Mouse (Mus musculus): ENCODE measurements around the gene Pbx2.

Pbx2 gene

DNA sequence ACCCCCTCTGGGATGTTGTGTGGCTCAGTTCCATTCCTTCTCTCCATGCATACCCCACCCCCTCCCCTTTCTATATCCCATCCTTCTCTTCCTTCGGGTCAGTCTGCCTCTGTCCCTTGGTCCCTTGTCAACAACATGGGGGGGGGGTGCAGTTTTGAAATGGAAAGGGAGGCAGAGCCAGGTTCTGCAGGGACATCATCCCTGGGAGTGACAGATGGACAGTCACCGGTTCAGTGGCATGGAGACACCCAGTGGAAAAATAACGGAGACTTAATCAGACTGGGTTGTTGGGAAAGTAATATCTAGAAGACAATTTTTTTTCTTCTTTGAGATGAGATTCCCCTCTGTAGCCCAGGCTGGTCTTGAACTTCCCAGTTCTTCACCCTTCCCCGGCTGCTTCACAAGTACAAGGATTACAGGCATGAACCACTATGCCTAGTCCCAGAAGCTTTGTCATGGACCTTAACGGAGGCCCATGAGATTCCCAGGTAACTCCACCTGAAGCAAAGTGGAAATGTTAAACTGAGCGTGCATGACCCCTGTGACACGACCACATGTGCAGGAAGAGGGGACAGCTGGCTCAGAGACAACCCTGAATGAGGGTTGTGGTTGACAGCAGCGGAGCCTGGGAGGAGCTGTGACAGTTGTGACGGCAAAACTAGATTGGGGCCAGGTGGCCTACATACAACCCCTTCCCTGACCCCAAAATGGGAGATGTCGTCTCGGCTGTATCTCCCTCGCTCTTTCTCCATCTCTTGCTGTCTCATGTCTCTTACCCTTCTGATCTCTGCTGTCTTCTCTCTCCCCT lies 38.9 kb downstream of the Pbx2 start:
- no peak for DNase-seq (ENCODE audit: low spot score)

DNA sequence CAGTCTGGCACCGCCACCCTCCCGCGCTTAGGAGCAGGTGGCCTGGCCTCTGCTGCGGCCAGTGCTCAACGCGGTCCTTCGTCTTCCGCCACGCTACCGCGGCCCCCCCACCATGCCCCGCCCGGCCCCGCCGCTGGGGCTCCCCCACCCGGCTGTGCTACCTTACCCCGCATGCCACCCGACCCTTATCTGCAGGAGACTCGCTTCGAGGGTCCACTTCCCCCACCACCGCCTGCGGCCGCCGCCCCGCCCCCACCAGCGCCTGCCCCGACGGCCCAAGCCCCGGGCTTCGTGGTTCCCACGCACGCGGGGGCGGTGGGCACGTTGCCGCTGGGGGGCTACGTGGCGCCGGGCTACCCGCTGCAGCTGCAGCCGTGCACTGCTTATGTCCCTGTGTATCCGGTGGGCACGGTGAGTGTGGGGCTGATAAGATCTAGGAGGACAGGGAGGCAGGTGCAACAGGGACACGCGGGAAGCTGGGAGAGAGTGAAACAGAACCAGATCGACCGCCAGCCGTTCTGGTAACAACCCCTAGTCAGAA lies 39.8 kb downstream of the Pbx2 start:
- DNase-seq (ENCODE audit: low spot score): no peak

- DNase-seq (ENCODE audit: low spot score): no peak
Observed at GRCm38 (mm10) chr17:34631647-34632046, 40.6 kb downstream of the Pbx2 start.

DNA sequence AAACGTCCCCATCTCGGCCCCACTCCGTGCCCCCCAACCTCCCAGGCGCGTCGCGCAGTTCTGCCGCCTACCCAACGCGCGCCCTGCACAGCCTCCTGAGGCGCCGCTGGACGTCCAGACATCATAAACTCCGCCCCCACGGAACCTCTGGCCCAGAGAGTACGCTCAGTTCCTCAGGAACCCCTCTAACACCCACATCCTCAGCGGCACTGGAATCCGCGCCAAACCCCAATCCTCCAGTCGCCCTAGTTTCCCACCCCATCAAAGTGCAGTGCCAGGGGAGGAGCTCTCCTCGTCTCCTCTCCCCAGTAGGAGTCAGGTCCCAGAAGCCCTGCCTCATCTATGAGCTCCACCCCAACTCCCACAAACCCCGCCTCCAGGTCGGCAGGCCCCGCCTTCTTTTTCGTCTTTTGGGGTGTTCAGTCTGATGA lies 41.2 kb downstream of the Pbx2 start:
- DNase-seq (ENCODE audit: low spot score): peak; percentile 84

- DNase-seq (ENCODE audit: low spot score): no peak
Observed at GRCm38 (mm10) chr17:34635671-34636070, 44.6 kb downstream of the Pbx2 start.

- DNase-seq (ENCODE audit: low spot score): no peak
Observed at GRCm38 (mm10) chr17:34637459-34637858, 46.4 kb downstream of the Pbx2 start.

DNA sequence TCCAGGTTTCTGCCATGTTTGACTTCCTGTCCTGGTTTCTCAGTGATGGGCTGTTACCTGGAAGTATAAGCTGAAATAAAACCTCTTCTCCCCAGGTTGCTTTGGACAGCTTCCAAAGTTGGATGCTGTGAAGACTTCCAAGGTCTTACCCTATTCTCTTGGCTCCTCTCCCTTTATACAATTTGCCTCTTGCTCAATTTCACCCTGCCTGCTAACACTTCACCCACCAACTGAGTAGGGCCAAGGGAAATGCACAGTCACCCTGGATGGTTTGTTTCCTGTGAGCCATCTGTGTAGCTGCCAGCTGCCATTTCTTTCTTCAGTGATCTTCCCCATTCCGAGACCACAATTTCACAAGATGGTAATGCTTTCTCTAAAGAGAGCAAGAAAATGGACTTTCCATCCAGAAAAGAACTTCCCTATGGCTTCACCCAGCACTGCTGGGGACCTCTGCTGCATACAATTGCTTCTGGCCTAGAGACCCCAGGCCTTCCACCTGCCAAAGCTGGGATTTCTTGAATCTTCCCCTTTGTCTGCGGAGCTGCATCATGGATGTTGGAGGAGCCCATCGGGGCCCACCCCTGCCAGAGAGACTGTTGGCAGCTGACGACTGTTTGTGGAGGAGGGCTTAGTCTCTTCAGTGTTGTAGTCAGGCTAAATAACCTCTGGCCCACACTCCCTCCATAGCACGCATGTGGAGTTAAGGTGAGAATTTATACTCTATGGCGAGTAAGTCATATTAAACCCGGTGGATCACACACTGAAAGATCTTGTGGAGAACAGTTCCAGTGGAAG lies 48.6 kb downstream of the Pbx2 start:
- DNase-seq (ENCODE audit: low spot score): no peak

- DNase-seq (ENCODE audit: low spot score): peak; percentile 59
Observed at GRCm38 (mm10) chr17:34640778-34641601, 49.9 kb downstream of the Pbx2 start.

GRCm38 (mm10) chr17:34641945-34642344 lies 50.9 kb downstream of the Pbx2 start:
- no peak for DNase-seq (ENCODE audit: low spot score)

GRCm38 (mm10) chr17:34643379-34643778 lies 52.3 kb downstream of the Pbx2 start:
- no peak for DNase-seq (ENCODE audit: low spot score)

DNA sequence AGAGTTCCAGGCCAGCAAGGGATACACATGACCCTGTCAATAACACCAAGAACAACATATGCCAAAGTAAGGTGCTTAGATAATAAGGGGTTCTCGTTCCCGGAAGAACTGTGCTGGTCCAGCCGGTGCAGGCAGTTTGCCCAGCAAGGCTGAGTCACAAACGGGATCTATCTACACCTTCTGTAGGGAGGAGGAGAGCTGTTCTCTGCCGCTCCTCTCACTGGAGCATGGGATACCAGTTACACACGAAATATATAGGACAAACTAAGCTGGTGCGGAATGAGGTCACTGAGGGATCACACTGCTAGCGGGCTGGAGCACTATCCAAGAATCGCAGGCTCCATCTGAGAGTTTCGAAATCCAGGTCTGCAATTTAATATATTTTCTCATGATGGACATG lies 52.9 kb downstream of the Pbx2 start:
- no peak for DNase-seq (ENCODE audit: low spot score)

- peak; percentile 96 for DNase-seq (ENCODE audit: low spot score)
Observed at GRCm38 (mm10) chr17:34644608-34645007, 53.5 kb downstream of the Pbx2 start, which contains the start of gene Fkbpl. TSS of gene Fkbpl (plus strand) at chr17:34644764.

DNA sequence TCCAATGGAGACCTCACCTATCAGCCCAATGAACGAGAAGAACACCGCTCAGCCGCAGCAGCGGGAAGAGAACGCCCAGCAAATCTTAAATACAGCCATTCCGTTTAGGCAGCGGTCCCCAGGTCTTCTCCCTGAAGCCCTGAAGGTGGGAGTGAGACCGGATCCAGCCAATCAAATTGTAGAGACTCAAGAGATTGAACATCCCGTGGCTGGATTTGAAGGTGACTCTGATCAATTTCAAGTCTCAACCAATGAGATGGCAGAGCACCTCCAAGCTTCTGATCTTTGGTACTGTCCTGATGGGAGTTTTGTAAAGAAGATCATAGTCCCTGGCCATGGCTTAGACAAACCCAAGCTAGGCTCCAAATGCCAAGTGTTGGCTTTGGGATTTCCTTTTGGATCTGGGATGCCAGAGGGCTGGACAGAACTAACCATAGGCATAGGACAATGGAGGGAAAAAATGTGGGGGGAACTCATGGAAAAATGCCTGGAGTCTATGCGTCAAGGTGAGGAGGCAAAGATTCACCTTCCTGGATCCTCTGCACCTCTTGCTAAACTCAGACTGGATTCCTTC lies 54.3 kb downstream of the Pbx2 start:
- DNase-seq (ENCODE audit: low spot score): no peak

DNA sequence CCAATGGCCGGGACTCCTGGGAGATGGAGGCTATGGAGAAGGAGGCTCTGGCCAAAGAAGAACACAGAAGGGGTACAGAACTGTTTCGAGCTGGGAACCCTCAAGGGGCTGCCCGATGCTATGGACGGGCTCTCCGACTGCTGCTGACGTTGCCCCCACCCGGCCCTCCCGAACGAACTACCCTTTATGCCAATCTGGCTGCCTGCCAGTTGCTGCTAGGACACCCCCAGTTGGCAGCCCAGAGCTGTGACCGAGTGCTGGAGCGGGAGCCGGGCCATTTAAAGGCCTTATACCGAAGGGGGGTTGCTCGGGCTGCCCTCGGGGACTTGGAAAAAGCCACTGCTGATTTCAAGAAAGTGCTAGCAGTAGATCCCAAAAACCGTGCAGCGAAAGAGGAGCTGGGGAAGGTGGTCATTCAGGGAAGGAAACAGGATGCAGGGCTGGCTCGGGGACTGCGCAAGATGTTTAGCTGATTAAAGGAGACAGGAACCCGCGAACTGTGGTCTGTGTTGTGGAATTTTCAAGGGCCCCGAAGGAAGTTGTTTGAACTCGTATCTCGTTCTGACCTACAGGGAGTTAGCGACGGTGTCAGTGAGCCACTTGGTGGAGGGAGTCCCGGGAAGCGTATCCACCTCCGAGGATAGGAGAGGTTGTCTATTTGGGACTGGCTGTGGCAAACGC lies 54.9 kb downstream of the Pbx2 start:
- DNase-seq (ENCODE audit: low spot score): no peak

All from urinary bladder, postnatal 14 days (tissue).